Mouse (Mus musculus) heart, postnatal 25 days (tissue): ENCODE data around the gene Ankar. TPM values are rescaled to one million over a fixed set of nuclear protein-coding genes. Genes with fewer than 3 reads are reported as not detected.

Source experiments
- DNase-seq: peaks from one replicate; pipeline ENCODE4 v3.0.0; 2022; ENCODE audit warnings: low spot score
- intact Hi-C: fragments of 180-260 bp; cut with DNase I; formaldehyde crosslinking; loops from one replicate; pipeline ENCODE4 v1.15.1; 2025
- total RNA-seq, 2 experiments: library from RNA; stranded (reverse); gene quantifications; 2 replicates each; pipeline ENCODE4 v1.2.3; 2021

Gene Ankar
- not detected for total RNA-seq

GRCm38 (mm10) chr1:72700479-72700878, at the start of gene Ankar:
Gene Ankar, minus strand, starts transcription at chr1:72700579.
- intact Hi-C loops = no loop called here
- no peak for DNase-seq

GRCm38 (mm10) chr1:72746382-72746781, 46.0 kb upstream of the Ankar start:
- intact Hi-C loops = no loop called here
- no peak for DNase-seq

GRCm38 (mm10) chr1:72744816-72745506, 44.6 kb upstream of the Ankar start:
- intact Hi-C loops = no loop called here
- no peak for DNase-seq

- no peak for DNase-seq
- intact Hi-C loops = no loop called here
Measured at GRCm38 (mm10) chr1:72741406-72741805, 41.0 kb upstream of the Ankar start.

GRCm38 (mm10) chr1:72739681-72740063, 39.3 kb upstream of the Ankar start:
- DNase-seq = no peak
- intact Hi-C loops = no loop called here

- intact Hi-C loops = no loop called here
- no peak for DNase-seq
Measured at GRCm38 (mm10) chr1:72738946-72739680, 38.7 kb upstream of the Ankar start.

GRCm38 (mm10) chr1:72736397-72737125, 36.2 kb upstream of the Ankar start:
- DNase-seq = no peak

GRCm38 (mm10) chr1:72733191-72733691, 32.9 kb upstream of the Ankar start:
- DNase-seq = no peak
- intact Hi-C loops = no loop called here

More at GRCm38 (mm10) chr1:72736397-72737125, 36.2 kb upstream of the Ankar start:
- intact Hi-C loops = no loop called here

GRCm38 (mm10) chr1:72730126-72730525, 29.7 kb upstream of the Ankar start:
- intact Hi-C loops = no loop called here
- DNase-seq = no peak

GRCm38 (mm10) chr1:72728781-72729180, 28.4 kb upstream of the Ankar start:
- intact Hi-C loops = no loop called here

GRCm38 (mm10) chr1:72725941-72726340, 25.6 kb upstream of the Ankar start:
- DNase-seq = no peak
- intact Hi-C loops = no loop called here

More at GRCm38 (mm10) chr1:72728781-72729180, 28.4 kb upstream of the Ankar start:
- DNase-seq = no peak

GRCm38 (mm10) chr1:72724354-72724753, 24.0 kb upstream of the Ankar start:
- intact Hi-C loops = no loop called here
- DNase-seq = no peak

GRCm38 (mm10) chr1:72722646-72723045, 22.3 kb upstream of the Ankar start:
- intact Hi-C loops = no loop called here

GRCm38 (mm10) chr1:72720115-72720725, 19.8 kb upstream of the Ankar start:
- intact Hi-C loops = no loop called here

More at GRCm38 (mm10) chr1:72722646-72723045, 22.3 kb upstream of the Ankar start:
- no peak for DNase-seq

GRCm38 (mm10) chr1:72718846-72719245, 18.5 kb upstream of the Ankar start:
- no peak for DNase-seq
- intact Hi-C loops = loop anchor here (1.0 to 10.0 kb wide), 5 partner anchors 136 to 1108 kb away; no protein-coding TSS in a partner anchor

More at GRCm38 (mm10) chr1:72720115-72720725, 19.8 kb upstream of the Ankar start:
- no peak for DNase-seq

- intact Hi-C loops = loop anchor here (5.0 to 10.0 kb wide), 4 partner anchors 403 to 1110 kb away; no protein-coding TSS in a partner anchor
- DNase-seq = no peak
Measured at GRCm38 (mm10) chr1:72717540-72717939, 17.2 kb upstream of the Ankar start.

- no peak for DNase-seq
- intact Hi-C loops = loop anchor here (5.0 to 10.0 kb wide), 4 partner anchors 402 to 1110 kb away; no protein-coding TSS in a partner anchor
Measured at GRCm38 (mm10) chr1:72716926-72717325, 16.5 kb upstream of the Ankar start.

- intact Hi-C loops = loop anchor here (5.0 to 10.0 kb wide), 4 partner anchors 402 to 1111 kb away; no protein-coding TSS in a partner anchor
- no peak for DNase-seq
Measured at GRCm38 (mm10) chr1:72716421-72716820, 16.0 kb upstream of the Ankar start.

- DNase-seq = no peak
- intact Hi-C loops = loop anchor here (5.0 to 10.0 kb wide), 4 partner anchors 401 to 1112 kb away; no protein-coding TSS in a partner anchor
Measured at GRCm38 (mm10) chr1:72715593-72716361, 15.4 kb upstream of the Ankar start.
